Mouse (Mus musculus) forebrain, embryonic 10.5 days (tissue): Measurements from ENCODE around the gene Chmp2a. TPM values are rescaled to one million over a fixed set of nuclear protein-coding genes. Genes with fewer than 3 reads are reported as not detected.

Source experiments
- DNase-seq: peaks from one replicate; pipeline ENCODE4 v3.0.0-alpha.2; 2017; ENCODE audit warnings: low spot score; ENCODE audit errors: extremely low spot score
- H3K27ac ChIP-seq: fragments of 300-500 bp; sonication (generic); 2 replicates; pipeline ENCODE4 v1.5.1; 2016; ENCODE audit warnings: mild to moderate bottlenecking
- H3K27me3 ChIP-seq: fragments of 300-500 bp; sonication (generic); 2 replicates; pipeline ENCODE4 v1.6.1; 2016; ENCODE audit warnings: mild to moderate bottlenecking; ENCODE audit not compliant: poor library complexity, severe bottlenecking
- H3K36me3 ChIP-seq: fragments of 300-500 bp; sonication (generic); replicated peaks from 2 replicates; pipeline ENCODE4 v1.6.1; 2016; ENCODE audit warnings: mild to moderate bottlenecking, moderate library complexity
- H3K4me1 ChIP-seq: fragments of 300-500 bp; sonication (generic); 2 replicates; pipeline ENCODE4 v1.6.1; 2016
- H3K4me3 ChIP-seq: fragments of 300-500 bp; sonication (generic); 2 replicates; pipeline ENCODE4 v1.5.1; 2016; ENCODE audit warnings: mild to moderate bottlenecking, moderate library complexity
- H3K9me3 ChIP-seq: fragments of 300-500 bp; sonication (generic); 2 replicates; pipeline ENCODE4 v1.6.1; 2016; ENCODE audit warnings: mild to moderate bottlenecking, moderate library complexity
- WGBS: fragments of 180-500 bp; shearing (Covaris S2); methylation state at CpG from one replicate; pipeline ENCODE4 v1.1.7; 2016; 5-methylcytosine and 5-hydroxymethylcytosine counted together
- polyA plus RNA-seq: library from polyadenylated mRNA; unstranded; fragments of >200 nt; fragmentation: Nextera tagmentation; extraction: Ambion mirVana; gene quantifications from 2 replicates; pipeline ENCODE4 v1.2.1, GENCODE M21; 2016

Gene Chmp2a
- polyA plus RNA-seq, 1 experiment from 2014 or later = 102 TPM

DNA sequence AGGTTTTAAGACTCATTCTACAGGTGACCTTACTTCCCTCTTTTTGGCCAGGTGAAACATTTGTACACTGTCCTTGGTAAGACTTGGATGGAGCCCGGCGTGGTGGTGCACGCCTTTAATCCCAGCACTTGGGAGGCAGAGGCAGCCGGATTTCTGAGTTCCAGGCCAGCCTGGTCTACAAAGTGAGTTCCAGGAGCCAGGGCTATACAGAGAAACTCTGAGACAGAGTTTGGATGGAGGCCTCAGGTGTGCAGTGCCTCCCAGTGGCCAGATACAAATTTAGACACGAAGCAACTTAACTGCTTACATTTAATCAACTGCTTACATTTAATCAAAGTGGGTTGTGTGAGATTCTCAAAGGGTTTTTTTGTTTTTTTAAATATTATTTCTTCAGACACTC lies 3.5 kb downstream of the Chmp2a start:
- DNase-seq = no peak
- Histone ChIP-seq H3K4me1 (peaks cover 48% of the 10 kb centered on the region), H3K27ac (no peak overlapping the region), H3K27me3 (no peaks in the 10 kb centered on the region), H3K4me3 (no peak overlapping the region), H3K9me3 (no peaks in the 10 kb centered on the region), H3K36me3 (peaks cover 92% of the 10 kb centered on the region)
- 80% methylated on average over 5 of the region's 5 CpGs for WGBS

DNA sequence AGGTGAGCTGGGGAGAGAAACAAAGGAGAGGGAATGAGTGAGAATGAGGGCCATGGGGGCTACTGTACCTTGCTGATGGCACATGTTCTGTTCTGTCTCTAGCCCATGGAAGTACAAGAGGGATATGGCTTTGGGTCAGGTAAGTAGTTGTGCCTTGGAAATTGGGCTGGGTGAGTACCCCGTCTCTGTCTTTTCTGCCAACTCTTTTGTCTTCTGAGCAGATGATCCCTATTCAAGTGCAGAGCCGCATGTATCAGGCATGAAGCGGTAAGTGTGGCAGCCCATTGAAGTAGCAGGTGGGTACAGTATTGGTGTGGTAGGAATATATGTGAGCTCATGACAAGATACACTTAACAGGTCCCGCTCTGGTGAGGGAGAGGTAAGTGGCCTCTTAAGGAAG lies 5.6 kb downstream of the Chmp2a start:
- H3K4me3 ChIP-seq = no peak overlapping the region; the same call in 1 of the 2 replicates
- WGBS = 95% methylated on average over 4 of the region's 4 CpGs

DNA sequence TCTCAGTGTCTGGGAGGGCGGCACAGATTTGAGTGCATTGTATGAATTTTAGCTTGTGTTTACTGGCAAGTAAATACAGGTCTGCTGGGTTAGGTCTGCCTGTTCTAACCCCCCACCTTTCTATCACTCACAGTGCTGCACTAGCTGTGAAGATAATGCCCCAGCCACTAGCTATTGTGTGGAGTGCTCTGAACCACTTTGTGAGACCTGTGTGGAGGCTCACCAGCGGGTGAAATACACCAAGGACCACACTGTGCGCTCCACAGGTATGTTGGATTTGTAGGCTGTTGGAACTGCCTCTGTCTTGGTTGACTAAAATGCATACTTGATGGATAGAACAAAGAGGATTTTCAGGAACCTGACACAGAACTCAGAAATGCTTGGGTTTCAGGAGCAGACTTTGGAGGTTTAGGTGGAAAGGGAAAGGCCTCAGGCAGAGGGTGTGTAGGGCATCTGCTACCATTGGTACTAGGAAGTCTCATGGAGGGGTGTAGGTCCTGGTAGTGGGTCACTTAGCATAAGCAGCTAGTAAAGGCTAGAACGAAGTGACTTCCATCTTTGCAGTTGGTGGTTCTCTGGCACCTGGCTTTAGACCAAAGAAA lies 9.0 kb downstream of the Chmp2a start:
- Histone ChIP-seq H3K27ac (peak overlapping the region; percentile 100), H3K36me3 (peaks cover 58% of the 10 kb centered on the region), H3K9me3 (0 out of 2 replicates have a peak, but pooled peaks cover 10% of the 10 kb centered on the region), H3K4me1 (peaks cover 33% of the 10 kb centered on the region), H3K27me3 (no peaks in the 10 kb centered on the region), H3K4me3 (peak overlapping the region; percentile 99)
- no peak for DNase-seq
- 34% methylated on average over 4 of the region's 4 CpGs for WGBS

More for the DNA sequence above, 5.6 kb downstream of the Chmp2a start:
- Histone ChIP-seq H3K36me3 (peaks cover 91% of the 10 kb centered on the region), H3K27ac (no peak overlapping the region), H3K9me3 (0 out of 2 replicates have a peak, but pooled peaks cover 6% of the 10 kb centered on the region), H3K27me3 (no peaks in the 10 kb centered on the region), H3K4me1 (peaks cover 37% of the 10 kb centered on the region)
- DNase-seq = no peak

DNA sequence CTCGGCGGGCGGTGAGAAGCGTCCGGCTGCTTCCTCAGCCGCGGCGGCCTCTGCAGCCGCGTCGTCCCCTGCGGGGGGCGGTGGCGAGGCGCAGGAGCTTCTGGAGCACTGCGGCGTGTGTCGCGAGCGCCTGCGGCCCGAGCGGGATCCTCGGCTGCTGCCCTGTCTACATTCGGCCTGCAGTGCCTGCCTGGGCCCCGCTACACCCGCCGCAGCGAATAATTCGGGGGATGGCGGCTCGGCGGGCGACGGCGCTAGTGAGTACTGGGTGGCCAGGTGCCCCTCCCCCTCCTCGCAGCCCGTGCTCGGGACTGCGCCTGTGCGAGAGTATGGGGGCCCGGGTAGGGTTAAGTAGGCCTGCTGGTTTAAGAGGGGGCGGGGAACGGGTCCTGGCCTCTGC lies 9.8 kb downstream of the Chmp2a start:
- H3K36me3 ChIP-seq = peaks cover 50% of the 10 kb centered on the region
- H3K27me3 ChIP-seq = no peaks in the 10 kb centered on the region
- H3K27ac ChIP-seq = peak overlapping the region; percentile 100
- H3K4me1 ChIP-seq = peaks cover 33% of the 10 kb centered on the region
- under 1% methylated on average over 44 of the region's 44 CpGs for WGBS
- H3K4me3 ChIP-seq = peak overlapping the region; percentile 99
- 0 out of 2 replicates have a peak, but pooled peaks cover 10% of the 10 kb centered on the region for H3K9me3 ChIP-seq
- DNase-seq = peak; percentile 77

DNA sequence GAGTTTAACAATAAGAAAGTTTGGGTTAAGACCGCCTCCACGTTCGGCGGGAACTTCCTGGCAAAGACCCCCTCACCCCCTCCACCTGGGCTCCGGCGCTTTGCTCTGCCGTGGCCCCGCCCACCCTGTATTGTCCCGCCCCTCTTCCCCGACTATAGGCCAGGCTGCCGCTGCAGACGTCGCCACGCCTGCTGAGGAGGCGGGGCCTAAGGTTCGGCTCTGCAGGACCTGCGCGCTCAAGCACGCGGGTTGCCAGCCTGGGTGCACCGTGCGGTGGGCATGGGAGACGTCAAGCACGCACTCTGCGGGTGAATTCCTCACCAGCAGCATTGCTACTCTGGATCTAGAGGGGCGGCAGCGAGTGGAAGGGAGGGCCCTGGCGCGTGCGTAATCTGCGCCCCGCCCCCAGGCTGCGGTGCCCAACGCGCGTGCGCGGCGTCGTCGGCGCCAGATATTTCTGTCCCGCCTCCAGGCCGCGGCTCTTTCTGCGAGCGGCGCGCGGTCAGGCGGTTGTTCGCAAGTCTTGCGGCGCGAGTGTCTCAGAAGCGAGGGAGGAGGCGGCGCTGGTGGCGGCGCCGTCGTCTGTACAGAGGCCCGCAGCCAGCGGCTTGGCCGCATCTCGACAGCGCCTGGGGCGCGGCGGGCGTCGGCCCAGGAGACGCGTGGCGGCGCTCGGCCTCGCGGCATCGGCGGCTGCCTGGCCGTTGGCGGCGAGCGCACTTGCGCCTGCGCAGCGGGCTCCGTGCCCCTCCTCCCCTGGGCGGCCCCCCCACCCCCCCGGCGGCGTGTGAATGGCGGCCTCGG lies 10.5 kb downstream of the Chmp2a start:
- Histone ChIP-seq H3K9me3 (0 out of 2 replicates have a peak, but pooled peaks cover 10% of the 10 kb centered on the region), H3K4me3 (peak overlapping the region; percentile 99), H3K36me3 (peaks cover 43% of the 10 kb centered on the region), H3K4me1 (peaks cover 33% of the 10 kb centered on the region), H3K27me3 (no peaks in the 10 kb centered on the region), H3K27ac (peak overlapping the region; percentile 100)
- under 1% methylated on average over 95 of the region's 95 CpGs for WGBS
- peak; percentile 95 for DNase-seq

DNA sequence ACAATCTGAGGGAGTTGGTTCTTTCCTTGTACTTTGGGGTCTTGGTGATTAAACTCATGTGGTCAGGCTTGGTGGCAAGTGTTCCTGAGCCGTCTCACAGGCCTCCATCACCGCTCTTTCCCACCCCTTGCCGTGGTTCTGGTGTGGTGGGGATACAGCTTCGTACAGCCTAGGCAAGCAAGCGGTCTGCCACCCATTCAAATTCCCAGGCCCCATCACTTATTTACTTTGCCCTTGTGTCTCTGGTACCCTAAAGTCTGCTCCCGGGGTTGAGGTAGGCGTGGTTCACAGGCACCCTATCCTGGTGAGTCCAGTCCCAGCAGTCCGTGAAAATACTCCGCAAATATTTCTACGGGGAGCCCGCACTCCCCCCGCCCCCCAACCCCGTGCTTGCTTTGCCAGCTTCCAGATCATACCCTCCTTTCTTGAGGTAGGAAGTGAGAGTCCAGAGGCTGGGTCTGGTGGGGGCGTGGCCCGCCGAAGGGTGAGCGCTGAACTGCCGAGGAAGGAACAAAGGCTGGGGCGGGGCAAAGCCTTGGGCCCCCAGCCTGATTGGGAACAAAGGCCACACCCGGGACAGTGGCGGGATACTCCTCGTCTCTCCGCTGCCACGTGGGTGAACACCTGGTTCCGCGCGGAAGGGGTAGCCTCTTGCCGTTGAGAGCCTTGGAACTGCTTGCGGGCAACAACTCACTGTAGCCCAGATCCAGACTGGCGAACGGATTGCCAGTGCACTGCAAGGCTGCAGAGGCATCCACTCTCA lies 11.7 kb downstream of the Chmp2a start:
- peaks cover 33% of the 10 kb centered on the region for H3K4me1 ChIP-seq
- 0 out of 2 replicates have a peak, but pooled peaks cover 10% of the 10 kb centered on the region for H3K9me3 ChIP-seq
- peak overlapping the region; percentile 99 for H3K4me3 ChIP-seq
- peak; percentile 92 for DNase-seq
- H3K27ac ChIP-seq = peak overlapping the region; percentile 100
- no peaks in the 10 kb centered on the region for H3K27me3 ChIP-seq
- 5% methylated on average over 31 of the region's 31 CpGs for WGBS
- peaks cover 31% of the 10 kb centered on the region for H3K36me3 ChIP-seq

DNA sequence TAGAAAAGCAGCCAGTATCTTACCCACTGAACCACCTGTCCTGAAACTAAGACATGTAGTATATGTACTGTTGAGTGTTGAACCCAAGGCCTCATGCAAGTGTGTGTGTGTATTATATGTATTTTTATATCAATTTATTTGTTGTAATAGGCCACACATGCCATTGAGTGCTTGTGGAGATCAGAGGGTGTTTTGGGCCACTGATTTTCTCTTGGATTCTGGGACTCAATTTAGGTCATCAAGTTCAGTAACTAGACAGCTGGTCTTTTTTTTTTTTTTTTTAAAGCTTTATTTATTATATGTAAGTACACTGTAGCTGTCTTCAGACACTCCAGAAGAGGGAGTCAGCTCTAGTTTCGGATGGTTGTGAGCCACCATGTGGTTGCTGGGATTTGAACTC lies 19.4 kb downstream of the Chmp2a start:
- no peak for DNase-seq
- Histone ChIP-seq H3K36me3 (no peaks in the 10 kb centered on the region), H3K9me3 (no peaks in the 10 kb centered on the region), H3K27me3 (no peaks in the 10 kb centered on the region), H3K27ac (no peak overlapping the region), H3K4me3 (no peak overlapping the region), H3K4me1 (peaks cover 14% of the 10 kb centered on the region)
- WGBS = 93% methylated on average over 1 of the region's 1 CpGs

DNA sequence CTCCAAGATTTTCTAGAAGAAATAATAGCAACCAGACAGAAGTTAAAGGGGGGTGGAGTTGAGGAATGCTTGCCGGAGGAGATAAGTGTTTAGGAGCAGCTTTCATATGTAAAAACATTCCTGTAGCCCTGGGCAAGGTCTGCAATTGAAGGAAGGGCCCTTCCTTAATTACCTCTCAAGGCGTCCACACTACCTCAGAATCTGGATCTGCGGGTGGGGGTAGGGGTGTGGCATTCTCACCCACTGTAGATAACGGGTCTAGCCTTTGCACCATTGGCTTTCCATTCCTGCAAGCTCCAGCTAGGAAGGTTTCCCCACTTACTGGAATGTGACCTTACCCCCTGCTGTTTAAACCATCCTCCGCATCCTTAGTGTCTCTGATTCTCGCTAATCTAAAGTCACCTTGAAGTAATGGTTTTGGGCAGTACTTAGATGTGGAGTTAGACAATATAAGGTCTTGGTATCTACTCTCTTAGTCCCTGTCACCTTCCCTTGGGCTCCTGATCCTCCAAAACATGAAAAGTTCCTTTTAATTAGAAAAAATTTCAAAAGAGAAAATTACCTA lies 20.2 kb downstream of the Chmp2a start:
- Histone ChIP-seq H3K27ac (no peak overlapping the region), H3K27me3 (no peaks in the 10 kb centered on the region), H3K9me3 (no peaks in the 10 kb centered on the region), H3K36me3 (no peaks in the 10 kb centered on the region), H3K4me1 (peaks cover 15% of the 10 kb centered on the region), H3K4me3 (no peak overlapping the region)
- 39% methylated on average over 6 of the region's 6 CpGs for WGBS
- no peak for DNase-seq

DNA sequence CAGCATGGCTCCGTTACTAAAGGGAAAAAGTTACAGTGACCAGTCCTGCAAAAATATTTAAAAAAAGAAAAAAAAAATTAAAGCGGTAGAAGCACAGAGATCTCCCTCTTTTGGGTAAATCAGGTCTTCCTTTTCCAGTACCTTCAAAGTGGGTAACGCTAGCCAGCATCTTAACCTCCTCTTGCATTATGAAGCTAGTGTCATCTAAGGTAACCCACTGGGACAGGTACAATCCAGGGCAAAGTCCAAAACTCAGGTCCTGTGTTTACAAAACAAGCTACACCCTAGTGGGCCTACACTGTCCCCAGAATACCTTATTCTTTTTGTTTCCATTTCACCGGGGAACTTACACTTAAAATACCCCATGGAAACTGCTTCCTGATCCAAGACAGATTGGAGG lies 20.9 kb downstream of the Chmp2a start:
- Histone ChIP-seq H3K9me3 (no peaks in the 10 kb centered on the region), H3K4me3 (no peak overlapping the region), H3K27me3 (no peaks in the 10 kb centered on the region), H3K36me3 (no peaks in the 10 kb centered on the region), H3K27ac (no peak overlapping the region), H3K4me1 (peaks cover 19% of the 10 kb centered on the region)
- WGBS = 66% methylated on average over 4 of the region's 4 CpGs
- DNase-seq = no peak

DNA sequence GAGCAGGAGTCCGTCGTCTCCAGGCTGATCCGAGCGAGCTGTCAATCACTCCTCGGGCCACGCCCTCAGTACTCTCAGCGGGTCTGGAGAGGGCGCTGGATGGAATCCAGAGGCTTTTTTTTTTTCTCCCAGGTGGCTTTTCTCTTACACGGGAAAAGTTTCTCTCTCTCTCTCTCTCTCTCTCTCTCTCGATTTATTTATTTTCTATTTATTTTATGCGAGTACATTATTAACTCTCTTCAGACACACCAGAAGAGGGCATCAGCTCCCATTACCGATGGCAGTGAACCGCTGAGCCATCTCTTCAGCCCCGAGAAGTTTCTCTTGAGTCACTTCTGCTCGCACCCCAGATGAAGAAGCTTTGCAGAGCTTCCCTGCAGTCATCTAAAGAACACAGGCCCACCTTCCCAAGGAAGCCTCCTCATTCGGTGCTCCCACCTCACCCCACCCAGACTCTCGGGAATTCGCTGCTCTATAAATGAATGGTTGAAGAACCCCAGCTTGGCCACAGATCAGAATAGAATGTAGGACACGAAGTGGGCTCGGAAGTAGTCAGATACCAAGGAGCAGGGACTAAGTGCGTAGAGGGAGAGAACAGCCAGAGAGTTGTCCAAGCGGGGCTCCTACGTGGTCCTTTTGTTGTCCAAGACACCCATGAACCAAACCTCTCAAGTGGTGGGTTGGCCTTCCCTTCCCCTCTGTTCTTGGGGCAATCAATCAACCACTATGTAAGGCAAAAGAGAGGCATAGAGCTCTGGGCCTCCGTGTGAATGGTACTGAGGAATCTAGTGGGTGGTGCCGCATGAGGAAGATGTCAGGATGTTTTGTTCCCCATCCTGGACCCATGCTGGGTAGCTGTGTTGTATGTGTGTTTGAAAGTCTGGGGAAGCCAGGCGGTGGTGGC lies 24.4 kb downstream of the Chmp2a start, which contains the start of gene Zbtb45:
Gene Zbtb45 (minus strand): TSS at position 30 of the 904 bp plus-strand sequence.
- H3K9me3 ChIP-seq = no peaks in the 10 kb centered on the region; the same call in 1 of the 2 replicates
- H3K36me3 ChIP-seq = peaks cover 29% of the 10 kb centered on the region
- peak within 1 kb of the TSS; percentile 93 for H3K27ac ChIP-seq
- H3K4me1 ChIP-seq = peaks cover 33% of the 10 kb centered on the region
- no peak for DNase-seq
- peak within 1 kb of the TSS; percentile 68 for H3K4me3 ChIP-seq
- 18% methylated on average over 26 of the region's 26 CpGs for WGBS
- H3K27me3 ChIP-seq = peaks cover 27% of the 10 kb centered on the region

DNA sequence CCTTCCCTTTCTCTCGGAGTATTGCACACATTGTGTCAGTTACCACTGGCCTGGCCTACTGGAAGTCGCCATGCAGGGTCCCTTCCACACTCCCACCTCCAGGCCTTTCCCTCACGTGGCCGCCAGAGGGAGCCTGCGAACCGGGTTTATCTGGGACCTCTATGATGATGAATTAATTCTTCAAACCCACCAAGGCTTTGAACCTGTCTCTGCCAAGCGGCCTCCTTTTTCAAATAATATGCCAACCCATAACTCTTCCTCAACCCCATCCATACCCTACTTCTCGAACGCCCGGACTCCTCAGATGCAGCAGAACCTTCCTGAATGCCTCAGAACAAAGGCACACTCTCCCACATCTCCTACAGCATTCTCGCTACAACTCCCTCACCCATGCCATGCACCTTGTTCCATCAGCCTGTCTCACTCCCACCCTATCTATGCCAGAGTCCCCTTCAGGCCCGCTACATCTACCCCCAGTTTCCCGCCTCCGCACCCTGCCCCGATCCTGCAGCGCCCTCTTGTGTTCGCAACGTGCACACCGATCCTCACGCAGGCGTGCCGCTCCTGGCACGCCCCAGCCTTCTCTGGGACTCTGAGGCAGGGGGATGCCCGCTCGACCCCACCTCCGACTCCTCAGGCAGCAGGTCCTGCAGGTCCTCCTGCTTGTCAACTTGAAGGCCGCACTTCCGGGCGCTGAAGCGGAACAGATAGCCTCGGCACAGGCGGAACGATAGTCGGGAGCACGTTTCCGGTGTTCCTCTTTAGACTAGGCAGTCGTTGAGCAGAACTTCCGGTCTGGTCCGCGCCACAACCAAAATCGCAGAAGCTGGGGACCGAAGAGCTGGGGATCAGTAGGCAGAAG lies 25.2 kb downstream of the Chmp2a start:
- Histone ChIP-seq H3K36me3 (peaks cover 37% of the 10 kb centered on the region), H3K4me1 (peaks cover 33% of the 10 kb centered on the region), H3K4me3 (peak overlapping the region; percentile 68), H3K27ac (peak overlapping the region; percentile 93), H3K27me3 (peaks cover 27% of the 10 kb centered on the region), H3K9me3 (no peaks in the 10 kb centered on the region; the same call in 1 of the 2 replicates)
- DNase-seq = peak; percentile 95
- WGBS = under 1% methylated on average over 42 of the region's 42 CpGs
